Mouse (Mus musculus) myocyte (in vitro differentiated cells): ENCODE data around the gene Krt83.

Experiments
- E2F4 ChIP-seq: IDR thresholded peaks from one replicate; pipeline ENCODE4 v1.6.1; 2011; ENCODE audit warnings: mild to moderate bottlenecking, control low read depth, moderate library complexity; ENCODE audit not compliant: insufficient read depth
- MAX ChIP-seq: IDR thresholded peaks from one replicate; pipeline ENCODE4 v1.6.1; 2011; ENCODE audit warnings: low read depth, mild to moderate bottlenecking, control low read depth
- POLR2A ChIP-seq: IDR thresholded peaks from one replicate; pipeline ENCODE4 v1.6.1; 2011; ENCODE audit warnings: low read depth, mild to moderate bottlenecking, control low read depth, moderate library complexity; ENCODE audit not compliant: insufficient read length
- POLR2AphosphoS2 ChIP-seq: IDR thresholded peaks from one replicate; pipeline ENCODE4 v1.6.1; 2011; ENCODE audit warnings: low read depth, control low read depth; ENCODE audit not compliant: insufficient read length

DNA sequence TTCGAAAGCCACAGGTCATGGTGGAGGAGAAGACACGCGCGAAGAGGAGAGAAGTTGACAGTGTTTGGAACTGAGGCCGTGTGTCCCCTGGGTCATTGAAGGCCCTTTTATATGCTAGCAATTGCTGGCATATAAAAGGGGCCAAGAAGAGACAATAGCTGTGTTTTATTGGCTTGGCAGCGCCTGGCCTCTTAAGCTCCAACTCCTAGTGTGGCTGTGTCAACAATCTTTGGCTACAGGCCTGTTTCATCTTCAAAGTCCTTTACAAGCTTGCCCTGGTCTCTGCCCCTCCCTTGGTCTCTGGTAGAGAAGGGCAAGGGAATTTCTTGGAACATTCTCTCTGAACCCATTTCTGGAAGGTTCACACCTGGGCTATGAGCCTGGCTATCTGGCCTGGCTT lies at the start of gene Krt83:
- TF ChIP-seq E2F4 (no peak), POLR2A (no peak), POLR2AphosphoS2 (no peak), MAX (no peak)
